Mouse (Mus musculus): ENCODE measurements around the gene Spata45. TPM values are rescaled to one million over a fixed set of nuclear protein-coding genes. Genes with fewer than 3 reads are reported as not detected.

Gene Spata45
- polyA plus RNA-seq, 1 experiment from 2014 or later = not detected

GRCm38 (mm10) chr1:191085597-191085996 lies 49.2 kb downstream of the Spata45 start:
- H3K36me3 ChIP-seq (ENCODE audit: control insufficient read depth, insufficient read depth, low read length) = peaks cover 28% of the 10 kb centered on the region
- H3K4me3 ChIP-seq (ENCODE audit: low read depth, low read length) = no peak overlapping the region
- no peaks in the 10 kb centered on the region for H3K4me1 ChIP-seq (ENCODE audit: control insufficient read depth, insufficient read depth, low read length)
- DNase-seq (ENCODE audit: low spot score) (no peak), ATAC-seq (no peak)
- no peak overlapping the region for H3K27ac ChIP-seq (ENCODE audit: low read depth, low read length)
- no peaks in the 10 kb centered on the region for H3K27me3 ChIP-seq (replicated peaks; ENCODE audit: control insufficient read depth, insufficient read depth, low read length)
- H3K4me2 ChIP-seq (ENCODE audit: low read length) = no peak overlapping the region
- 73% methylated on average over 12 of the region's 12 CpGs for WGBS
- H3K9ac ChIP-seq (ENCODE audit: low read length) = no peak overlapping the region
- H3K9me3 ChIP-seq (replicated peaks; ENCODE audit: control insufficient read depth, low read length) = no peaks in the 10 kb centered on the region

DNA sequence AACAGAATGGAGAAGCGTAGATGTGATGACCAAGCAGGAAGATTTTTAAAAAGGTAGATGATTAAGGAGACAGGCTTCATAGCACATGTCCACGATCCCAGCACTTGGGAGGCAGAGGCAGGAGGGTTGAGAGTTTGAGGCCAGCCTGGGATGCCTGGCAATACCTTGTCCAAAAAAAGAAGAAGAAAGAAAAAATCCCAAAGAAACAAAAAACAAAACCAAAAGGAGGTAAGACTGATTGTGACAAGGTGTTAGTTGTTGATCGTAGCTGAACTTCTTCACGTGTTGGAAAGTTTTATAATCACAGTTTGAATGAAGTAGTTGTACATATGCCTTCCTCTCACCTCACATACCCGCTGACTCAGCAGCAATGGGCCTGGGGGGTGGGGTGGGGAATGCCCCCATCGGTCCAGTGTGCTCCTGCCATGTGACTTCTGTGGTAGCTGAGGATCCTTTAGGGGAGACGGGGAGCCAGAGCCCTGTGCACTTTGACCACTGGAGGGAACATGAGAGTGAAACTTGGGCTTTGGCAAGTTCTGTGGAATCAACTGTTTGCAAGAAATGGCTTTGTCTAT lies 50.0 kb downstream of the Spata45 start:
- ATAC-seq (no peak), DNase-seq (ENCODE audit: low spot score) (no peak)
- no peak overlapping the region for H3K4me3 ChIP-seq (ENCODE audit: low read depth, low read length)
- H3K4me2 ChIP-seq (ENCODE audit: low read length) = no peak overlapping the region
- no peak overlapping the region for H3K9ac ChIP-seq (ENCODE audit: low read length)
- no peaks in the 10 kb centered on the region for H3K9me3 ChIP-seq (replicated peaks; ENCODE audit: control insufficient read depth, low read length)
- H3K27me3 ChIP-seq (replicated peaks; ENCODE audit: control insufficient read depth, insufficient read depth, low read length) = no peaks in the 10 kb centered on the region
- 88% methylated on average over 7 of the region's 7 CpGs for WGBS
- no peaks in the 10 kb centered on the region for H3K4me1 ChIP-seq (ENCODE audit: control insufficient read depth, insufficient read depth, low read length)
- H3K27ac ChIP-seq (ENCODE audit: low read depth, low read length) = no peak overlapping the region
- H3K36me3 ChIP-seq (ENCODE audit: control insufficient read depth, insufficient read depth, low read length) = peaks cover 24% of the 10 kb centered on the region

DNA sequence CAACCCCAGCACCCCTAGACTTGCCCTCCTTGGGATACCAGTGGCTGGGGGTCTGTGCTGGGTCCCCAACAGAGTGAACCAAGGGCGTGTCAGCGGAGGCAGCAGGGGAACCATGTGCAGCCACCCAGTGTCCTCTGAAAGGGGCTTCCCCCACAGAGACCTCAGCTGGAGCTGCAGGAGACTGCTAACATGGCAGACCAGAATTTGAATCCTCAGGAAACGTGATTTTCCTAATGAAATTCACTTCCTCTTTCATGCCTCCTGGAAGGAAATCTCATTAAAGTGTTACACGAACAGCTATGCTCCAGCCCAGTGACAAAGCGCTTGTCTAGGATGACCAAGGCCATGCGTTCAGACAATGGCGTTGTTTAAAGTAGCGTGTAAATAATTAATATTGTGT lies 50.5 kb downstream of the Spata45 start:
- Histone ChIP-seq H3K9me3 (replicated peaks; ENCODE audit: control insufficient read depth, low read length) (no peaks in the 10 kb centered on the region), H3K4me1 (ENCODE audit: control insufficient read depth, insufficient read depth, low read length) (no peaks in the 10 kb centered on the region), H3K4me3 (ENCODE audit: low read depth, low read length) (no peak overlapping the region), H3K36me3 (ENCODE audit: control insufficient read depth, insufficient read depth, low read length) (peaks cover 19% of the 10 kb centered on the region), H3K27ac (ENCODE audit: low read depth, low read length) (no peak overlapping the region), H3K27me3 (replicated peaks; ENCODE audit: control insufficient read depth, insufficient read depth, low read length) (no peaks in the 10 kb centered on the region), H3K4me2 (ENCODE audit: low read length) (no peak overlapping the region), H3K9ac (ENCODE audit: low read length) (no peak overlapping the region)
- ATAC-seq (no peak), DNase-seq (ENCODE audit: low spot score) (no peak)
- 80% methylated on average over 8 of the region's 8 CpGs for WGBS

DNA sequence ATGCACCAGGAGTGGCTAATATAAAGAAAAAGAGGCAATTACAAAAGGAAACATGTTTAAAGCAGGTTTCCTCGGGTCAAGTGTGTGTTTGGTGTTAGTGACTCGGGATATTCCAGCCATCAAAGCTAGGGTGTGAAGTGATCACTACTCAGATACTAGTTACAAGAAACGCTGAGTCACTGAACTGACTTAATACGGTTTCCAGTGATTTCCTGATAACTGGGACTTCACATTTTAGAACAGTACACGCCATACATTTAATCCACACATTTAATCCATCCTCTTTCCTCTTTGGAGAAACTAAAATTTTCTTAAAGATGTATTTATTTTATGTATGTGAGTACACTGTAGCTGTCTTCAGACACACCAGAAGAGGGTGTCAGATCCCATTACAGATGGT lies 51.5 kb downstream of the Spata45 start:
- H3K9ac ChIP-seq (ENCODE audit: low read length) = no peak overlapping the region
- no peak for ATAC-seq
- H3K4me3 ChIP-seq (ENCODE audit: low read depth, low read length) = no peak overlapping the region
- H3K4me1 ChIP-seq (ENCODE audit: control insufficient read depth, insufficient read depth, low read length) = no peaks in the 10 kb centered on the region
- no peak overlapping the region for H3K4me2 ChIP-seq (ENCODE audit: low read length)
- H3K9me3 ChIP-seq (replicated peaks; ENCODE audit: control insufficient read depth, low read length) = no peaks in the 10 kb centered on the region
- DNase-seq (ENCODE audit: low spot score) = no peak
- H3K27me3 ChIP-seq (replicated peaks; ENCODE audit: control insufficient read depth, insufficient read depth, low read length) = no peaks in the 10 kb centered on the region
- WGBS = 90% methylated on average over 5 of the region's 5 CpGs
- H3K27ac ChIP-seq (ENCODE audit: low read depth, low read length) = no peak overlapping the region
- peaks cover 11% of the 10 kb centered on the region; the same call in 1 of the 2 replicates for H3K36me3 ChIP-seq (ENCODE audit: control insufficient read depth, insufficient read depth, low read length)

DNA sequence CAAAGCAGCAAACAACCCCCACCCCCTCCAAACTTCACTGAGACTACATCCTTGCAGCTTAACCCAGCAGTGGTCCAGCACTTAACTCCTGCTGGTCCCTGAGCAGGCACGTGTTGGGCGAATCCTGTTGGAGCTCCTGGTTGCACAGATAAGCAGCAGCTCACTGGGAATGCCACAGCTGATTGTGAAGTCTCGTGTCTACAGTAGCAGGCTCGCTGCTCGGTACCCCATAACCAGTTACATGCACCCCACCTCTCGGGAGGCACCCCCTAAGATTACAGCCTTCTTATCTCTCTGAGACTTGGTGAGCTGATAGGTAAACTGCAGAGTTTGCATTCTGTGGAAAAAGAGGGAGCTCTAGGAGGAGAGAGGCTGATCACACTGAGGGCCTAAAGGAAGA lies 52.9 kb downstream of the Spata45 start:
- no peak overlapping the region for H3K4me2 ChIP-seq (ENCODE audit: low read length)
- DNase-seq (ENCODE audit: low spot score) = no peak

DNA sequence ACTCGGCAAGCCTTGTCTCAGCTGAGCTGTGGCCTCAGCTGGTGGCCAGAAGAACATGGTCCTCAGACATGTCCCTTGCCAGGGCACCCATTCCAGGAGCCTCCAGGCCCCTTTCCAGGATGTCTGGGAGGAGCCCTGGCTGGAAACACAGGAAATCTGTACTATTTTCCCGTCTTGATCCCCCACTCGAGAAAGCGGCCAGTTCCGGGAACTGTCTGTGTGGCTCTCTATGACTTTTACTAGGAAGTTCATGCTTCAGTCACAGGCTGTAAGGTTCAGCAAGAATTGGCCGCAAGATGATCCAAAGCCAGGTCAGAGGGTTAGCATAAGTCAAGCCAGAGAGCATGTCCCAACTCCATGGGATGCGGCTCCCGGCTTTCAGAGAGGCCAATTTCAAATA lies 55.6 kb downstream of the Spata45 start:
- DNase-seq (ENCODE audit: low spot score) (no peak), ATAC-seq (no peak)
- no peak overlapping the region for H3K4me3 ChIP-seq (ENCODE audit: low read depth, low read length)
- no peaks in the 10 kb centered on the region for H3K9me3 ChIP-seq (replicated peaks; ENCODE audit: control insufficient read depth, low read length)
- H3K4me2 ChIP-seq (ENCODE audit: low read length) = no peak overlapping the region
- no peaks in the 10 kb centered on the region for H3K4me1 ChIP-seq (ENCODE audit: control insufficient read depth, insufficient read depth, low read length)
- 88% methylated on average over 8 of the region's 8 CpGs for WGBS
- H3K36me3 ChIP-seq (ENCODE audit: control insufficient read depth, insufficient read depth, low read length) = no peaks in the 10 kb centered on the region
- no peak overlapping the region for H3K27ac ChIP-seq (ENCODE audit: low read depth, low read length)
- no peaks in the 10 kb centered on the region for H3K27me3 ChIP-seq (replicated peaks; ENCODE audit: control insufficient read depth, insufficient read depth, low read length)
- H3K9ac ChIP-seq (ENCODE audit: low read length) = no peak overlapping the region

More for the DNA sequence above, 52.9 kb downstream of the Spata45 start:
- 76% methylated on average over 6 of the region's 6 CpGs for WGBS
- no peak overlapping the region for H3K27ac ChIP-seq (ENCODE audit: low read depth, low read length)
- peaks cover 4% of the 10 kb centered on the region; the same call in 1 of the 2 replicates for H3K36me3 ChIP-seq (ENCODE audit: control insufficient read depth, insufficient read depth, low read length)
- ATAC-seq = no peak
- H3K9ac ChIP-seq (ENCODE audit: low read length) = no peak overlapping the region
- H3K27me3 ChIP-seq (replicated peaks; ENCODE audit: control insufficient read depth, insufficient read depth, low read length) = no peaks in the 10 kb centered on the region
- H3K4me1 ChIP-seq (ENCODE audit: control insufficient read depth, insufficient read depth, low read length) = no peaks in the 10 kb centered on the region
- H3K9me3 ChIP-seq (replicated peaks; ENCODE audit: control insufficient read depth, low read length) = no peaks in the 10 kb centered on the region
- H3K4me3 ChIP-seq (ENCODE audit: low read depth, low read length) = no peak overlapping the region

Other genes with a start within 250 kb of the Spata45 start
- gene Rps6kc1, start 124.9 kb upstream of the Spata45 start, polyA plus RNA-seq (2014; fragmentation: Nextera tagmentation; extraction: Ambion mirVana) = 23.8 and 29.9 TPM in 2 replicates
- 57.4 and 60.6 TPM in 2 replicates for gene Angel2, start 111.5 kb upstream of the Spata45 start, polyA plus RNA-seq (2014; fragmentation: Nextera tagmentation; extraction: Ambion mirVana)
- 77.3 and 98.6 TPM in 2 replicates for gene Vash2, start 57.3 kb upstream of the Spata45 start, polyA plus RNA-seq (2014; fragmentation: Nextera tagmentation; extraction: Ambion mirVana)
- 6.0 and 8.4 TPM in 2 replicates for gene Flvcr1, start 10.5 kb upstream of the Spata45 start, polyA plus RNA-seq (2014; fragmentation: Nextera tagmentation; extraction: Ambion mirVana)
- 10.0 and 10.4 TPM in 2 replicates for gene Tatdn3, start 26.3 kb downstream of the Spata45 start, polyA plus RNA-seq (2014; fragmentation: Nextera tagmentation; extraction: Ambion mirVana)
- 6.9 and 7.3 TPM in 2 replicates for gene Nsl1, start 26.4 kb downstream of the Spata45 start, polyA plus RNA-seq (2014; fragmentation: Nextera tagmentation; extraction: Ambion mirVana)
- gene Batf3, start 61.2 kb downstream of the Spata45 start, polyA plus RNA-seq (2014; fragmentation: Nextera tagmentation; extraction: Ambion mirVana) = 1.6 and 1.8 TPM in 2 replicates
- not detected in 2 replicates for gene Fam71a, start 128.2 kb downstream of the Spata45 start, polyA plus RNA-seq (2014; fragmentation: Nextera tagmentation; extraction: Ambion mirVana)
- 0.98 and 1.5 TPM in 2 replicates for gene Atf3, start 181.4 kb downstream of the Spata45 start, polyA plus RNA-seq (2014; fragmentation: Nextera tagmentation; extraction: Ambion mirVana)

Data from forebrain, embryonic 14.5 days (tissue).